Mouse (Mus musculus): ENCODE results near the gene Pgpep1l.

The Pgpep1l gene

GRCm38 (mm10) chr7:68262612-68263200 is 1.3 kb downstream of the Pgpep1l start:
- DNase-seq (ENCODE audit: low spot score in 2 of 2): no peak

- no peak for DNase-seq (ENCODE audit: low spot score in 2 of 2)
Observed at GRCm38 (mm10) chr7:68259523-68260081, 4.4 kb downstream of the Pgpep1l start.

GRCm38 (mm10) chr7:68258326-68259150 is 5.5 kb downstream of the Pgpep1l start:
- DNase-seq (ENCODE audit: low spot score in 2 of 2): no peak

DNA sequence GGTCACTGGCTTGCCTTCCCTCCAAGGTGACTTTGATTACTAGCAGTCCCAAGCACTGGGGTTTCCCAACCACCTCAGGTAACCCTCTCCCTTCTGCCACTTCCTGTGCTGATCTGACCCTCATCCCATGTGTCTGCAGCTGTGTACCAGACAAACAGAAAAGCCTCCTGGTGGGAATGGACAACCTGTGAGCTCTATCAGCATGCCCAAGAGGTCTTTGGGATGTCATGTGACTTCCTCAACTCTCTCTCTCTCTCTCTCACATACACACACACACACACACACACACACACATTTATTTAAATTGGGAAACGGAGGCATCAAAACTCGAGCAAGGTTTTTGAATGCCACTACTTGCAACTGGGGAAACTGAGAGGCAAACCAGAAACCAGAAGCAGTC is 6.3 kb downstream of the Pgpep1l start:
- DNase-seq (ENCODE audit: low spot score in 2 of 2): no peak

- no peak for DNase-seq (ENCODE audit: low spot score in 2 of 2)
Observed at GRCm38 (mm10) chr7:68250902-68251301, 13.1 kb downstream of the Pgpep1l start.

- peak in 1 of 2 experiments; percentile 25 for DNase-seq (ENCODE audit: low spot score in 2 of 2)
Observed at GRCm38 (mm10) chr7:68250411-68250810, 13.6 kb downstream of the Pgpep1l start.

- DNase-seq (ENCODE audit: low spot score in 2 of 2): no peak
Observed at GRCm38 (mm10) chr7:68246249-68246648, 17.8 kb downstream of the Pgpep1l start.

DNA sequence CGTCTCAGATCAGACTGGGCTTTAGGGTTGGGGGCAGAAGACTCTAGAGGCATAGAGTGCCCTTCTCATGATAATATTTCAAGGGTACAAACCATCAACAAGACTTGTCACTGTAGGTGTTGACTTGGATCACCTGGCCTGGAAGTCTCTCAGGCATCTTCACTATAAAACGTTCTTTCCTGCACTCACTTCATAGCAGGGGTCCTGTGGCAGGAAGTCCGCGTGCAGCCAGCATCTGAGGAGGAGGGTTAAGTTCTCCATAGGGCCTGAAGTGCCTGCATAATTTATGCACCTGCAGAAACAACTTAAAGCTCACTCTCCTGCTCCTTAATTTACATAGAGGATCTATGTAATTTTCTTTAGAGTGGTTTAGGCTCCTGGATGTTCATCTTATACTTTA is 18.4 kb downstream of the Pgpep1l start:
- DNase-seq (ENCODE audit: low spot score in 2 of 2): no peak

- no peak for DNase-seq (ENCODE audit: low spot score in 2 of 2)
Observed at GRCm38 (mm10) chr7:68241205-68241604, 22.8 kb downstream of the Pgpep1l start.

DNA sequence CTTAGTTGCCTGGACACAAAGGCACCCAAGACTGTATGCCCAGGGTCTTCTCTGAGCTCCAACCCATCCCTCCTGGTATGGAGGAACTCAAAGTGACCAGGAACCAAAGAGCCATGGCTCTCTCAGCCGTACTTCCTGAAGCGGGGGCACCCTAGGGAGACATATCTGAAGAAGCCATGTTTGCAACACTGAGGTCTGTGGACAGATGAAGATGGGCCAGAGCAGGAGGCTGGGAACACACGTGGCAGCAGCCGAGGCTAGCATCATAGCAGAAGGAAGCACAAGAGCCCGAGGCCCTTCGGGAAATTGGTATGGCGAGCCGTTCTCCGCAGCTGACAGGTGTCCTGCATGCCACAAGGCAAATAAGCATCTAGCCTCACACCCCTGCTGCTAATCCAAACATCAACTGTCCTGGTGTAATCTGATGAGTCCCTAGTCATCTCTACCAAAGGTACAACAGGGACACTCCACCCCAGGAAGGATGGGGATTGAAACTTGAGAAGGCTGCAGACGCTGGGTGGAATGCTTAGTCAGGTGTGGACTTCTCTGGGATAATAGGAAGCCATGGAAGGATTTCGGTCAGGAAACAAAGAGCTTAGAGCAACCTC is 24.7 kb downstream of the Pgpep1l start:
- no peak for DNase-seq (ENCODE audit: low spot score in 2 of 2)

DNA sequence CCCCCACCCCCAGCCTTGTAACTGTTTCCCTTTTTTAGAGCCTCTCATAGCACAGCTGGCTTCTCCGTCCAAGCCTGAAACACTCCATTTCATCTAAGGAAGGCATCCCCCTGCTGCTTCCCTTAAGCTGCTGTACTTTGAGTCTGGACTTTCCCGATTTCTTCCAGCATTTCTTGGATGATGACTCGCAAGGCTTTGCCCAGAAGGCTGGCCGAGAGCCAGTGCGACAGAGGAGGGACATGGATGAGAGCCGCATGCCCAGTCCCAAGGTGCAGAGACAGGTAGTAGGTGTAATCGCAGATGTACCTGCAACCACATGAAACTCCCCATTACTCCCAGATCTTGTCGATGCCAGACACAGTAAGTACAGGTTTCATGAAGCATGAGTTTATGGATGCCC is 27.2 kb downstream of the Pgpep1l start:
- no peak for DNase-seq (ENCODE audit: low spot score in 2 of 2)

DNA sequence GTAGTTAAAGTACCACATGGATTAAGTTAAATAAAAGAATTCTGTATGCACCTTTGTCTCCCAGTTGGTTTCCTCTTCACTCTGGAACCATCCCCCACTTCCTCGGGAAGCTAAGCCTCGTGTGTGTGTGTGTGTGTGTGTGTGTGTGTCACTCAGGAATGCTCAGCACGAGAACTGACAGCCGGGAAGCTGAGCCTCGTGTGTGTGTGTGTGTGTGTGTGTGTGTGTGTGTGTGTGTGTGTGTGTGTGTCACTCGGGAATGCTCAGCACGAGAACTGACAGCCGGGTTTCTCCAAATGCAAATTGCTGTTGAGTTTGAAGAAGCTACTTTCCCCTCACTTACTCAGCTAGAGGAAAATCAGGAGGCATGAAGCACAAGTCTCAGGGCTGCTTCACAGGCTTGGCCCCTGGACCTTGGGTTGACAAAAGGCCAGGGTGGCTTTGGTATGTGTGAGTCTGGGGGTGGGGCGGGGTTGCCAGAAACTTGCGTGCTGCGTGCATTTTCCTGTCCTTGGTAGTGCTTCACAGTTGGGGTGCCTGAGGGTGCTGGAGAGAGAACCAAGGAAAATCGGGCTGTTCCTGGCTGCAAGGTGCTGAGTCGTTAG is 30.3 kb downstream of the Pgpep1l start:
- no peak for DNase-seq (ENCODE audit: low spot score in 2 of 2)

GRCm38 (mm10) chr7:68232521-68232920 is 31.5 kb downstream of the Pgpep1l start:
- DNase-seq (ENCODE audit: low spot score in 2 of 2): no peak

GRCm38 (mm10) chr7:68230831-68231230 is 33.2 kb downstream of the Pgpep1l start:
- no peak for DNase-seq (ENCODE audit: low spot score in 2 of 2)

GRCm38 (mm10) chr7:68228491-68228890 is 35.5 kb downstream of the Pgpep1l start:
- DNase-seq (ENCODE audit: low spot score in 2 of 2): no peak

- no peak for DNase-seq (ENCODE audit: low spot score in 2 of 2)
Observed at GRCm38 (mm10) chr7:68227621-68228020, 36.4 kb downstream of the Pgpep1l start.

GRCm38 (mm10) chr7:68227021-68227420 is 37.0 kb downstream of the Pgpep1l start:
- no peak for DNase-seq (ENCODE audit: low spot score in 2 of 2)

DNA sequence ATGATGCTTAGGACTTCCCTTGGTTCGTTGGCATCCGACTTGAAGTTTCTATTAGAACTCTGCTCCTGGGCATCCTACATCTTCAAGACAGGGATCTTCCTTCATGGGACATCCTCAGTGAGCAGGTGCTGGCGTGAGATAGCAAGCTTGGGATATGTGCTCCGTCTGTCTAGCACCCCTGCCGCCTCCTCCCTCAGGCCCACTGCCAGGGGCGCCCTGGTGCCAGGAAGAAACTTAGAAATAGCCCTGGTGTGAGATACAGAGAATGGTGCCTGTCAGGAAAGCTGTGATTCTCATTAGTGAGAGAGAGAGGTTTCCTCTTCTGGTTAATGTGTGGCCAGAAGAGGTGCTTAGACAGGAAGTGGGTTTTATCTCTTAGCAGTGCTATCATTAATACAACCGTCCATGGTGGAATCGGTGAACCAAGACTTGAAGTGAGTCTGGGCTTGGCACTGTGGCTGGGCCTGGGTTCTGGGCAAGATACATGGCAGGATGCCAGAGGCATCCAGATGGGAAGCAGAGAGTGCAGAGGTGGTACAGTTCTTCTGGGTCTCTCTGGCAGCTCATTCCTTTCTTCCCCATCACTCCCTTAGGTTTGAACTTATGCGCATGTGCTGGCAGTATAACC is 38.5 kb downstream of the Pgpep1l start:
- DNase-seq (ENCODE audit: low spot score in 2 of 2): no peak

DNA sequence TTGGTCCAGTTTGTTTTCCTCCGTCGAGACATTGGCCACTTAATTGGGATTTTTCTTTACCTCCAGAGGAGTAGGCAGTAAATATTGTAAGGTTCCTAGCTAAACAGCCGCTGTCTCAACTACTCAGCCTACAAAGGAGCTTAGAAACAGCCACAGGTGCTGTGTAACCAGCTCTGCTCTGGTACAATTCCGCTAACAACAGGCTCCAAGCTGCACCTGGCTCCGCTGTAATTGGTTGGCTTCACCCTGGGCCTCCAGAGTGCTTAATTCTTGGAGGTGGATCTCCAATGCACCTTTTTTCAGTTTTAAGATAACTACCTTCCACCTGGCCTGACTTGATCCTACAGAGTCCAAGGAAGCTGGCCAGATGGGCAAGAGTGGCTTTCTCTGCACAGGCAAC is 40.0 kb downstream of the Pgpep1l start:
- no peak for DNase-seq (ENCODE audit: low spot score in 2 of 2)

GRCm38 (mm10) chr7:68223356-68223808 is 40.7 kb downstream of the Pgpep1l start:
- DNase-seq (ENCODE audit: low spot score in 2 of 2): no peak

DNA sequence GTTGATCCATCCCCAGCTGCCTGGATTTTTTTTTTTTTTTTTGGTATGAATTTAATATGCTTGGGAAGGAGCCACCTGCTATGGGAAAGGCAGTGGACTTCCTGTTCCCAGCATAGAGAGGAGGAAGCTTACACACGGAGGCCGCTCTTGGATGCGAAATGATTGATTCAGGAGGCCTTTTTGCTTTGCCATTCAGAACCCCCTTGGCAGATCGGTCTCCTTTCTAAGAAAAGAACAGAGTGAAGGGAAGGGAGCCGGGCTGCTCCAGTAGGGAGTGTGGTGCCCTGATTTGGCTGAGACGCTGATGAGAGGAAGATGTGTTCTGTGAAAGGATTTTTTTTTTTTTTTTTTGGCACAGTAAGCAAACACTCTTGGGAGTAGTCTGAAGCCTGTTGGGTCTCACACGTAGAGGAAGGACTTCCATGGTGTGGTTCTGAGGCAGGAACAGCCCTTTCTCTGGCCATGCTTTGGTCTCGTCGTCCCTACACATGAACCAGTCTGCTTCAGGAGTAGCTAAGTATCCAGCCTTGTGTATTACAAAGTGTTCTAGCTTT is 42.3 kb downstream of the Pgpep1l start:
- no peak for DNase-seq (ENCODE audit: low spot score in 2 of 2)

Measured in spleen, postnatal 36 days (tissue).